Mouse (Mus musculus) limb, embryonic 13.5 days (tissue): ENCODE data around the gene Stpg2. TPM values are rescaled to one million over a fixed set of nuclear protein-coding genes. Genes with fewer than 3 reads are reported as not detected.
"Not testable (repeated sequence)": the region's sequence is repeated elsewhere in the genome, so short reads cannot be mapped to it uniquely, and the experiment has no call there.

Experiments
- ATAC-seq: fragments of 200-750 bp; cut with Nextera tagmentation; 2 replicates; pipeline ENCODE4 v1.8.0; 2017; ENCODE audit warnings: low read depth, moderate number of reproducible peaks, moderate TSS enrichment; ENCODE audit not compliant: low FRiP score
- H3K27ac ChIP-seq: fragments of 300-500 bp; sonication (generic); 2 replicates; pipeline ENCODE4 v1.5.1; 2015; ENCODE audit warnings: inconsistent platforms, mild to moderate bottlenecking, moderate library complexity
- H3K27me3 ChIP-seq: fragments of 300-500 bp; sonication (generic); 2 replicates; pipeline ENCODE4 v1.6.1; 2015; ENCODE audit warnings: mild to moderate bottlenecking, inconsistent platforms
- H3K36me3 ChIP-seq: fragments of 300-500 bp; sonication (generic); 2 replicates; pipeline ENCODE4 v1.6.1; 2015; ENCODE audit warnings: inconsistent platforms, mild to moderate bottlenecking, moderate library complexity
- H3K4me1 ChIP-seq: fragments of 300-500 bp; sonication (generic); 2 replicates; pipeline ENCODE4 v1.6.1; 2015; ENCODE audit warnings: inconsistent platforms
- H3K4me2 ChIP-seq: fragments of 300-500 bp; sonication (generic); replicated peaks from 2 replicates; pipeline ENCODE4 v1.6.1; 2015; ENCODE audit warnings: inconsistent platforms, mild to moderate bottlenecking, moderate library complexity
- H3K4me3 ChIP-seq: fragments of 300-500 bp; sonication (generic); 2 replicates; pipeline ENCODE4 v1.5.1; 2015; ENCODE audit warnings: moderate library complexity, mild to moderate bottlenecking, inconsistent platforms
- H3K9ac ChIP-seq: fragments of 300-500 bp; sonication (generic); 2 replicates; pipeline ENCODE4 v1.6.1; 2015; ENCODE audit warnings: mild to moderate bottlenecking, inconsistent platforms
- H3K9me3 ChIP-seq: fragments of 300-500 bp; sonication (generic); 2 replicates; pipeline ENCODE4 v1.6.1; 2016; ENCODE audit warnings: inconsistent platforms
- WGBS: fragments of 180-500 bp; shearing (Covaris S2); methylation state at CpG from one replicate; pipeline ENCODE4 v1.1.7; 2015; 5-methylcytosine and 5-hydroxymethylcytosine counted together
- polyA plus RNA-seq: library from polyadenylated mRNA; unstranded; fragments of >200 nt; fragmentation: Nextera tagmentation; extraction: Ambion mirVana; gene quantifications from 2 replicates; pipeline ENCODE4 v1.2.1, GENCODE M21; 2015

Gene Stpg2
- polyA plus RNA-seq, 1 experiment from 2014 or later: 0.09 TPM

GRCm38 (mm10) chr3:139245219-139245618, 39.7 kb downstream of the Stpg2 start:
- H3K27me3 ChIP-seq: no peaks in the 10 kb centered on the region
- H3K9ac ChIP-seq: no peak overlapping the region
- H3K27ac ChIP-seq: no peak overlapping the region
- H3K4me1 ChIP-seq: no peaks in the 10 kb centered on the region
- no peaks in the 10 kb centered on the region for H3K9me3 ChIP-seq
- WGBS: 84% methylated on average over 2 of the region's 2 CpGs
- H3K36me3 ChIP-seq: no peaks in the 10 kb centered on the region
- no peak overlapping the region for H3K4me2 ChIP-seq
- no peak for ATAC-seq
- H3K4me3 ChIP-seq: no peak overlapping the region

- H3K4me2 ChIP-seq: no peak overlapping the region
- ATAC-seq: no peak
- no peaks in the 10 kb centered on the region for H3K36me3 ChIP-seq
- no peak overlapping the region for H3K4me3 ChIP-seq
- no peaks in the 10 kb centered on the region for H3K27me3 ChIP-seq
- no peak overlapping the region for H3K27ac ChIP-seq
- H3K9me3 ChIP-seq: no peaks in the 10 kb centered on the region
- H3K9ac ChIP-seq: no peak overlapping the region
- no peaks in the 10 kb centered on the region for H3K4me1 ChIP-seq
- 45% methylated on average over 4 of the region's 4 CpGs for WGBS
These were observed 41.0 kb downstream of the Stpg2 start for GRCm38 (mm10) chr3:139246508-139246907.

- H3K4me3 ChIP-seq, H3K4me1 ChIP-seq, H3K9me3 ChIP-seq, H3K9ac ChIP-seq, H3K27ac ChIP-seq, ATAC-seq, H3K36me3 ChIP-seq, H3K4me2 ChIP-seq, H3K27me3 ChIP-seq: not testable (repeated sequence)
- 79% methylated on average over 4 of the region's 4 CpGs for WGBS
These were observed 56.9 kb downstream of the Stpg2 start for GRCm38 (mm10) chr3:139262359-139262758.

DNA sequence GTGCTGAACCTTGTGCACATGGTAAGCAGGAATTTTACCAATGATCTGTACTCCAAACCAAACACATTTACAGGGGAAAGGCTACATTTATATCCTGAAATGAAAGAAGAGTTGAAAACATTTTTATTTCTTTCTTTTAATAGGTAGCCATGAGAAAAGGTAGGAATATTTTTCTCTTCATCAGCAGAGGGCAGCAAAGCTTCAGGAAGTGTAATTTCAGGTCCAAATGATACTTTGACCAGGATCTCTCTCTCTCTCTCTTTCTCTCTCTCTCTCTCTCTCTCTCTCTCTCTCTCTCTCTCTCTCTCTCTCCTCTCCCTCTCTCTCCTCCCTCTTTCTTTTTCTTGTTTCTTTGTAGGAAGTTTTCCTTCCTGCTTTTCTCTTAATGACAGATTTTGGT, 92.4 kb downstream of the Stpg2 start:
- no peak for ATAC-seq
- H3K27ac ChIP-seq: no peak overlapping the region
- H3K36me3 ChIP-seq: no peaks in the 10 kb centered on the region
- no peaks in the 10 kb centered on the region for H3K9me3 ChIP-seq
- H3K9ac ChIP-seq: no peak overlapping the region
- no peaks in the 10 kb centered on the region for H3K4me1 ChIP-seq
- H3K27me3 ChIP-seq: no peaks in the 10 kb centered on the region
- H3K4me3 ChIP-seq: no peak overlapping the region
- no peak overlapping the region for H3K4me2 ChIP-seq

- H3K4me1 ChIP-seq: no peaks in the 10 kb centered on the region
- ATAC-seq: peak; percentile 19; the same call in 1 of the 2 replicates
- H3K27me3 ChIP-seq: no peaks in the 10 kb centered on the region
- H3K9me3 ChIP-seq: no peaks in the 10 kb centered on the region
- no peak overlapping the region for H3K9ac ChIP-seq
- 27% methylated on average over 7 of the region's 7 CpGs for WGBS
- H3K4me2 ChIP-seq: no peak overlapping the region
- H3K36me3 ChIP-seq: no peaks in the 10 kb centered on the region
- no peak overlapping the region for H3K27ac ChIP-seq
- H3K4me3 ChIP-seq: no peak overlapping the region
These were observed 102.8 kb downstream of the Stpg2 start for GRCm38 (mm10) chr3:139308078-139308809.

DNA sequence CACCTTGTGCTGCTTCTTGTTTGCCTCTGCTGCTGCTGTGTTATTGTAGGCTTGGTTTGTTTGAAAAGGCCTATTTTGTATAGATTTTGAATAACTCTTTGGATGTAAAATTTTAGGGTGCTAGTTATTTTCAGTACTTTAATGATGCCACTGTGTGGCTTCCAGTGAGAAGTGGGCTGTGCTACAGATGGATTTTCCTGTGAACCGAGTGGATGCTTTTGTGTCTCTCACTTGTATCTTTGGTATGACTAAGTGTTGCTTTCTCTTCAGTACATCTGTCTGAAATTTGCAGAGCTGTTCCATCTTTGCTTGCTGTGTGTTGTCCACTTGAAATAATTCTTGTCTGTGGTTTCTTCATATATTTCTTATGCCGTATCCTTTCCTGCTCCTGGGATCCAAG, 106.2 kb downstream of the Stpg2 start:
- Histone ChIP-seq H3K4me3 (no peak overlapping the region), H3K27me3 (no peaks in the 10 kb centered on the region), H3K4me2 (no peak overlapping the region), H3K36me3 (no peaks in the 10 kb centered on the region), H3K9ac (no peak overlapping the region), H3K9me3 (no peaks in the 10 kb centered on the region), H3K27ac (no peak overlapping the region), H3K4me1 (no peaks in the 10 kb centered on the region)
- ATAC-seq: no peak
- WGBS: 90% methylated on average over 2 of the region's 2 CpGs

GRCm38 (mm10) chr3:139380494-139380893, 175.0 kb downstream of the Stpg2 start:
- no peak for ATAC-seq
- no peak overlapping the region for H3K4me2 ChIP-seq
- 89% methylated on average over 3 of the region's 3 CpGs for WGBS

DNA sequence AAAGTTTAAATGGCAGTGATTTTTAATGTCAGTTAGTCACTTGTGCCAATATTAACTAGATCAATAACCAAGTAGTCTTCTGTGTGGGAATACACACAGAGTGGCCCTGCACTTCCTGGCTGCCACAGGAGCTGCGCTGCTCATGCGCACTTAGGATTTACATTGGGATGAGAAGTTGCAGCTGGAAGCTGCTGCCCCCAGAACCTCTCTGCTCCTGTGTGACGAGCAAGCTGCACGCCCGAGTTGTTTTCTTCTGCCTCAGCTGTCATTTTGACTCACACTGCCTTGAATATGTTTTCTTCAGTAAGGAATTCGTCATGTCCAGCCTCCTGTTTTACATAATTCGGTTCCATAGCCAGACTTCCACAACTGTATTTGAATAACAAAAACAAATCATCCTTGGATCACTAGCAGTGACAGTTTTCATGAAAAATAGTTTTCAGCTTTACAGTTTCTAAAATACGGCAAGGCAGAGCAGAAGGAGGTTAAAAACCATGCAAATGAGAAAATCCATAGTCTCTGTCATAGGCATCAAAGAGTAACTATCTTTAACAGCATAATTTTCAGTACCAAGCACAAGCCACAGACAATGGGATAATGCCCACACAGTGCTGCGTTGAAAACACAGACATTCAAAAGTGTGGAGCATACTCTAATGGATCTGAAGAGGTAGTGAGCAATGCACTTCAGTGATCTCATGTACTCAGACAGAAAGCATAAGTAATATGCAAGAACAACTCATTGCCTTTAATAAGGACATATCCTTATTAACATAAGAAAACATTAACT, 191.8 kb downstream of the Stpg2 start:
- WGBS: 78% methylated on average over 9 of the region's 9 CpGs
- no peak overlapping the region for H3K4me3 ChIP-seq
- no peak overlapping the region for H3K27ac ChIP-seq
- H3K9me3 ChIP-seq: peaks cover 7% of the 10 kb centered on the region; the same call in 1 of the 2 replicates
- no peak overlapping the region for H3K4me2 ChIP-seq
- no peak for ATAC-seq
- H3K36me3 ChIP-seq: no peaks in the 10 kb centered on the region
- no peak overlapping the region for H3K9ac ChIP-seq
- no peaks in the 10 kb centered on the region for H3K4me1 ChIP-seq
- no peaks in the 10 kb centered on the region for H3K27me3 ChIP-seq

More at GRCm38 (mm10) chr3:139380494-139380893, 175.0 kb downstream of the Stpg2 start:
- H3K4me1 ChIP-seq: no peaks in the 10 kb centered on the region
- H3K36me3 ChIP-seq: no peaks in the 10 kb centered on the region
- no peaks in the 10 kb centered on the region for H3K9me3 ChIP-seq
- H3K27ac ChIP-seq: no peak overlapping the region
- H3K27me3 ChIP-seq: no peaks in the 10 kb centered on the region
- H3K4me3 ChIP-seq: no peak overlapping the region
- no peak overlapping the region for H3K9ac ChIP-seq

DNA sequence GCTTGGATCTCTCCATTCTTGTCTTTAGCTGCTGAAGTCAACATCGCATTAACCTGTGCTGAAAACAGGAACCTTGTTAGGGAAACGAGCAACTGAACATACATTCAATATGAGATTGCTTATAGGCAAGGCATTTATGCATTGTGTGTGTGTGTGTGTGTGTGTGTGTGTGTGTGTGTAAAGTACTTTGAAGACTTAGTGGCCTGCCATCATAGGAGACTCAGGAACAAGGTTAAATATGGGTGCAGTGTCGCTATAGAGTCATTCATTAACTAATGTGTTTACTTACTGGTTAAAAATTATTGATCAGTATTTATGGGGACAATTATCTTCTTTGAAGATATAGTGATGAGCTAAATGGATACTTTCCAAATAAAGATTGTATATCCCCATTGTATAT, 199.2 kb downstream of the Stpg2 start:
- no peak overlapping the region for H3K27ac ChIP-seq
- WGBS: 89% methylated on average over 3 of the region's 3 CpGs
- ATAC-seq: no peak
- no peaks in the 10 kb centered on the region for H3K9me3 ChIP-seq
- no peak overlapping the region for H3K4me3 ChIP-seq
- no peak overlapping the region for H3K9ac ChIP-seq
- H3K4me1 ChIP-seq: no peaks in the 10 kb centered on the region
- H3K4me2 ChIP-seq: no peak overlapping the region
- H3K36me3 ChIP-seq: no peaks in the 10 kb centered on the region
- no peaks in the 10 kb centered on the region for H3K27me3 ChIP-seq

- Histone ChIP-seq H3K27me3 (no peaks in the 10 kb centered on the region), H3K4me2 (no peak overlapping the region)
- ATAC-seq: no peak
These were observed 213.6 kb downstream of the Stpg2 start for GRCm38 (mm10) chr3:139419142-139419541.

DNA sequence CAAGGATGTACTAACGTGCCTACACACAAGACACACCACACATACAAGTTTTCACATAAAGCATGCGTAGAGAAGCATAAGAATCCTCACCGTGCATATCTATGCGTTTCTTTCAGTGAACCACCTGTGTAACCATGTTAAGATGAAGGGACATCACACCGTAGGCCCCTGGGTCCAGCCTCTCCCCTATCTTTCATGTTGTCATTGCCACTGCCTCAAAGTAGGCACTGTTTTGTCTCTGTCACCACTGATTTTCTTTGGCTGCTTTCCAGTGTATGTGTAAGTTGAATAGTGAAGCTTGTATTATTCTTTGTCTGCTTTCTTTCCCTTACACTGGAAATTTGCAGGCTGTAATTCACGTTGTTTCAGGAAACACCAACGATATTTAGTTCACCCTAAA, 236.7 kb downstream of the Stpg2 start:
- H3K9me3 ChIP-seq: no peaks in the 10 kb centered on the region
- 82% methylated on average over 7 of the region's 7 CpGs for WGBS
- no peaks in the 10 kb centered on the region for H3K27me3 ChIP-seq
- no peak overlapping the region for H3K4me3 ChIP-seq
- ATAC-seq: no peak
- no peaks in the 10 kb centered on the region for H3K4me1 ChIP-seq
- H3K4me2 ChIP-seq: no peak overlapping the region
- no peak overlapping the region for H3K27ac ChIP-seq
- no peaks in the 10 kb centered on the region for H3K36me3 ChIP-seq
- no peak overlapping the region for H3K9ac ChIP-seq

More at GRCm38 (mm10) chr3:139419142-139419541, 213.6 kb downstream of the Stpg2 start:
- Histone ChIP-seq H3K36me3 (no peaks in the 10 kb centered on the region), H3K4me1 (no peaks in the 10 kb centered on the region), H3K9me3 (no peaks in the 10 kb centered on the region), H3K27ac (no peak overlapping the region), H3K9ac (no peak overlapping the region), H3K4me3 (no peak overlapping the region)
- WGBS: 63% methylated on average over 5 of the region's 5 CpGs

- WGBS: 73% methylated on average over 3 of the region's 3 CpGs
These were observed 290.4 kb downstream of the Stpg2 start for GRCm38 (mm10) chr3:139495939-139496338.

More at GRCm38 (mm10) chr3:139495939-139496338, 290.4 kb downstream of the Stpg2 start:
- Histone ChIP-seq H3K27ac (no peak overlapping the region), H3K9me3 (no peaks in the 10 kb centered on the region), H3K4me2 (no peak overlapping the region), H3K36me3 (no peaks in the 10 kb centered on the region), H3K27me3 (no peaks in the 10 kb centered on the region), H3K9ac (no peak overlapping the region), H3K4me3 (no peak overlapping the region), H3K4me1 (no peaks in the 10 kb centered on the region)
- no peak for ATAC-seq
